Mouse (Mus musculus) liver, postnatal 0 days (tissue): ENCODE results near the gene Nmnat2. TPM values are rescaled to one million over a fixed set of nuclear protein-coding genes. Genes with fewer than 3 reads are reported as not detected.

Experiments used
- ATAC-seq: fragments of 200-750 bp; cut with Nextera tagmentation; 2 replicates; pipeline ENCODE4 v1.8.0; 2017; ENCODE audit warnings: mild to moderate bottlenecking, moderate library complexity
- DNase-seq: peaks from one replicate; pipeline ENCODE4 v3.0.0-alpha.2; 2016
- H3K27ac ChIP-seq: fragments of 300-500 bp; sonication (generic); 2 replicates; pipeline ENCODE4 v1.5.1; 2014; ENCODE audit warnings: antibody characterized with exemption, moderate library complexity, mild to moderate bottlenecking, low read depth
- H3K27me3 ChIP-seq: fragments of 300-500 bp; sonication (generic); 2 replicates; pipeline ENCODE4 v1.6.1; 2014; ENCODE audit warnings: low read length, control low read depth, mixed read lengths; ENCODE audit not compliant: insufficient read depth
- H3K36me3 ChIP-seq: fragments of 300-500 bp; sonication (generic); replicated peaks from 2 replicates; pipeline ENCODE4 v1.6.1; 2014; ENCODE audit warnings: mild to moderate bottlenecking, control low read depth, low read length, moderate library complexity, mixed read lengths; ENCODE audit not compliant: insufficient read depth
- H3K4me1 ChIP-seq: fragments of 300-500 bp; sonication (generic); 2 replicates; pipeline ENCODE4 v1.6.1; 2014; ENCODE audit warnings: antibody characterized with exemption, mild to moderate bottlenecking, control low read depth; ENCODE audit not compliant: insufficient read depth
- H3K4me2 ChIP-seq: fragments of 300-500 bp; sonication (generic); 2 replicates; pipeline ENCODE4 v1.6.1; 2014; ENCODE audit warnings: low read depth, mild to moderate bottlenecking, low read length, moderate library complexity, mixed read lengths
- H3K4me3 ChIP-seq: fragments of 300-500 bp; sonication (generic); 2 replicates; pipeline ENCODE4 v1.5.1; 2014; ENCODE audit warnings: low read depth, low read length
- H3K9ac ChIP-seq: fragments of 300-500 bp; sonication (generic); replicated peaks from 2 replicates; pipeline ENCODE4 v1.6.1; 2014; ENCODE audit warnings: mild to moderate bottlenecking, moderate library complexity
- H3K9me3 ChIP-seq: fragments of 300-500 bp; sonication (generic); 2 replicates; pipeline ENCODE4 v1.6.1; 2016; ENCODE audit warnings: mild to moderate bottlenecking, control low read depth, low read length, mixed read lengths
- CTCF ChIP-seq: sonication (generic); IDR thresholded peaks from 2 replicates; pipeline ENCODE4 v1.5.1; 2016; ENCODE audit warnings: antibody characterized with exemption, low read depth
- EP300 ChIP-seq: IDR thresholded peaks from 2 replicates; pipeline ENCODE4 v1.6.1; 2016; ENCODE audit warnings: antibody characterized with exemption, low read depth, mild to moderate bottlenecking
- WGBS: fragments of 180-500 bp; shearing (Covaris S2); extraction: QIAGEN DNeasy Blood & Tissue Kit; methylation state at CpG from one replicate; pipeline ENCODE4 v1.1.7; 2014; ENCODE audit not compliant: insufficient replicate concordance; 5-methylcytosine and 5-hydroxymethylcytosine counted together
- polyA plus RNA-seq: library from polyadenylated mRNA; unstranded; fragments of >200 nt; fragmentation: Nextera tagmentation; extraction: Ambion mirVana; gene quantifications from 2 replicates; pipeline ENCODE4 v1.2.1, GENCODE M21; 2015

Gene Nmnat2
- polyA plus RNA-seq, 1 experiment from 2014 or later: 0.09 TPM

DNA sequence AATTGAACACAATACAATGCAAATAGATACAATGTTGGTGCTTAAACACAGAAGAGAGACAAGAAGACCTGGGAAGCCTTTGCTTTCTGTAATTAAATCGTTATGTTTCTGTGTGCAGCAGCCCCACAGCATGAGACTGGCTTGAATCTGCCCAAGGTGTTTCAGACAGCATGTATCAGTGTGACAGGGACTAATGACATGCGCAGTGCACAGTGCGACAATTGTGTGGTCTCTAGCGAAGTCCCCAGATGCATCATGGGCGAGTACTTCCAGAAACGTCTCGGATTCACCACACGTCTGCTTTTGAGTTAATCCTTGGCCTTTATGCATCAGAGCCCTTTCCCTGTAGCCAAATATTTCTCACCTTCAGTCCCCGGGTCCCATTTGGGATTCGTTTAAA, 9.6 kb downstream of the Nmnat2 start:
- H3K9me3 ChIP-seq: no peaks in the 10 kb centered on the region
- no peak for TF ChIP-seq CTCF
- no peak for TF ChIP-seq EP300
- H3K9ac ChIP-seq: no peak overlapping the region
- H3K27me3 ChIP-seq: no peaks in the 10 kb centered on the region
- no peak for DNase-seq
- H3K4me1 ChIP-seq: no peaks in the 10 kb centered on the region
- no peak overlapping the region for H3K4me2 ChIP-seq
- no peaks in the 10 kb centered on the region for H3K36me3 ChIP-seq
- no peak for ATAC-seq
- no peak overlapping the region for H3K4me3 ChIP-seq
- no peak overlapping the region for H3K27ac ChIP-seq
- WGBS: 79% methylated on average over 10 of the region's 10 CpGs

- DNase-seq (no peak), ATAC-seq (no peak)
- no peaks in the 10 kb centered on the region for H3K36me3 ChIP-seq
- H3K27me3 ChIP-seq: no peaks in the 10 kb centered on the region
- H3K9me3 ChIP-seq: 0 out of 2 replicates have a peak, but pooled peaks cover 4% of the 10 kb centered on the region
- no peak overlapping the region for H3K9ac ChIP-seq
- TF ChIP-seq CTCF (no peak), EP300 (no peak)
- no peak overlapping the region for H3K27ac ChIP-seq
- WGBS: 67% methylated on average over 6 of the region's 6 CpGs
- no peak overlapping the region for H3K4me3 ChIP-seq
- no peak overlapping the region for H3K4me2 ChIP-seq
- no peaks in the 10 kb centered on the region for H3K4me1 ChIP-seq
These were observed 11.4 kb downstream of the Nmnat2 start for GRCm38 (mm10) chr1:152966222-152966621.

- H3K36me3 ChIP-seq: no peaks in the 10 kb centered on the region
- no peak for DNase-seq
- WGBS: 91% methylated on average over 2 of the region's 2 CpGs
- 0 out of 2 replicates have a peak, but pooled peaks cover 4% of the 10 kb centered on the region for H3K9me3 ChIP-seq
- H3K4me1 ChIP-seq: no peaks in the 10 kb centered on the region
- ATAC-seq: no peak
- no peaks in the 10 kb centered on the region for H3K27me3 ChIP-seq
- no peak overlapping the region for H3K4me2 ChIP-seq
- H3K4me3 ChIP-seq: no peak overlapping the region
- no peak overlapping the region for H3K9ac ChIP-seq
- no peak overlapping the region for H3K27ac ChIP-seq
- TF ChIP-seq CTCF (no peak), EP300 (no peak)
These were observed 11.9 kb downstream of the Nmnat2 start for GRCm38 (mm10) chr1:152966686-152967085.

DNA sequence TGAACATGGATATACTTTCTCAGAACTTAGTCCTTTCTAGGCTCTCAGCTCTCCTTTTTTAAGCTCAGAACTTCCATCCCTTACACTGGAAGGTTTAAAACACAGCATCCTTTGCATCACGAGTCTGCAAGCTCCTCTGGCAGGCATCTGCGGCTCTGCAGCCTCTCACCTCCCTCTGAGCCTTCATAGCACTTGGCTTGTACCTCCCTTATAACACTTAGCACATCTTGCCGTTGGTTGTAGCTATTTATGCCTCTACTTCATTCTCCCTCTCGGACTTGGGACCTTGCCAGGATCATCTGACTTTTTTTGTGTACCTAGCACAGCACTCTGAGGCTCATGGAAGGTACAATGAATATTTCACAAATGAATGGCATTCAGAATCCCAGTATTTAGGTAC, 14.3 kb downstream of the Nmnat2 start:
- DNase-seq: no peak
- Histone ChIP-seq H3K9me3 (0 out of 2 replicates have a peak, but pooled peaks cover 4% of the 10 kb centered on the region), H3K4me2 (no peak overlapping the region), H3K27me3 (no peaks in the 10 kb centered on the region), H3K27ac (no peak overlapping the region), H3K4me3 (no peak overlapping the region), H3K36me3 (no peaks in the 10 kb centered on the region), H3K9ac (no peak overlapping the region), H3K4me1 (no peaks in the 10 kb centered on the region)
- no peak for TF ChIP-seq EP300
- TF ChIP-seq CTCF: no peak
- ATAC-seq: no peak
- 48% methylated on average over 4 of the region's 4 CpGs for WGBS

GRCm38 (mm10) chr1:152972957-152973356, 18.2 kb downstream of the Nmnat2 start:
- H3K4me2 ChIP-seq: no peak overlapping the region
- 0 out of 2 replicates have a peak, but pooled peaks cover 4% of the 10 kb centered on the region for H3K9me3 ChIP-seq
- TF ChIP-seq CTCF: no peak
- TF ChIP-seq EP300: no peak
- no peak overlapping the region for H3K4me3 ChIP-seq
- H3K4me1 ChIP-seq: no peaks in the 10 kb centered on the region
- DNase-seq (no peak), ATAC-seq (no peak)
- 38% methylated on average over 4 of the region's 4 CpGs for WGBS
- H3K36me3 ChIP-seq: no peaks in the 10 kb centered on the region
- no peak overlapping the region for H3K9ac ChIP-seq
- H3K27ac ChIP-seq: no peak overlapping the region
- H3K27me3 ChIP-seq: no peaks in the 10 kb centered on the region

DNA sequence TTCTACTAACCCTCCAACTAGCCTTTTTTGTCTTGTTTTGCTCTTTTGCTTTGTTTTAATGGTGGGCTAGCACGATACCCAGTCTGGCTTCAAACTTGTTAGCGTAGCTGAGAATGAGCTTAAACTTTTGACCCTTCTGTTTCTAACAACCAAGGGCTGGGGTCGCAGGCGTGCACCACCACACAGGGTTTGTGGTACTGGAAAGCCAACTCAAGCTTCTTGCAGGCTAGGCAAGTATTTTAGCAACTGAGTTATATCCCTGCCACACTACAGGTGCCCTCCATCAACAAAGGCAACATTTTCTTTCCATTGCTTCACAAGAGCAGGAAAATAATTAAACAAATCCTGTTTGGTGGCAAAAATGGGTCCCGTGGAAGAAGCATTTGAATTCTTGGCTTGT, 18.6 kb downstream of the Nmnat2 start:
- DNase-seq: no peak
- Histone ChIP-seq H3K4me2 (no peak overlapping the region), H3K9me3 (0 out of 2 replicates have a peak, but pooled peaks cover 4% of the 10 kb centered on the region), H3K27ac (no peak overlapping the region), H3K4me3 (no peak overlapping the region), H3K9ac (no peak overlapping the region), H3K27me3 (no peaks in the 10 kb centered on the region), H3K36me3 (no peaks in the 10 kb centered on the region), H3K4me1 (no peaks in the 10 kb centered on the region)
- WGBS: 58% methylated on average over 5 of the region's 5 CpGs
- no peak for TF ChIP-seq CTCF
- TF ChIP-seq EP300: no peak
- ATAC-seq: no peak

DNA sequence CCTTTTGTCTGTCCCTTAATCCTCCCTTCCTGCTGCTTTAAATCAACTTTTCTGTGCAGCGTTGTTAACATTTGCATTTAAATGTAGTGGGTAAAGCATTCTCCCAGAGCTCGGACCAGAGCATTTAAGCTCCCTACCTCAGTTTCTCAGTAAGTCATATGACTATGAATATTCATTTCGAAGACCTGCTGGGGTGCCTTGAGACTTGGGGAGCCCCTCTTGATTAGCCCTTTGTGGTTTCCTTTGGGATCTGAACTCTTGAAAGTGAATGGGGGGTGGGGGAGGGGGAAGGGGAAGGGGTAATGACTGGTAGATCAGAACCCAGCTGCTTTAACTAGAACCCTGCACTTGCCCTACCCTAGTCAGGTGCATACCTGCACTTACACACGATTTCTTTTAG, 19.1 kb downstream of the Nmnat2 start:
- Histone ChIP-seq H3K9me3 (0 out of 2 replicates have a peak, but pooled peaks cover 4% of the 10 kb centered on the region), H3K4me2 (no peak overlapping the region), H3K27ac (no peak overlapping the region), H3K4me3 (no peak overlapping the region), H3K4me1 (no peaks in the 10 kb centered on the region), H3K9ac (no peak overlapping the region), H3K27me3 (no peaks in the 10 kb centered on the region), H3K36me3 (no peaks in the 10 kb centered on the region)
- no peak for TF ChIP-seq EP300
- TF ChIP-seq CTCF: no peak
- WGBS: 34% methylated on average over 4 of the region's 4 CpGs
- DNase-seq: no peak
- no peak for ATAC-seq
